Mouse (Mus musculus): ENCODE data around the gene Gm11639. TPM values are rescaled to one million over a fixed set of nuclear protein-coding genes. Genes with fewer than 3 reads are reported as not detected.

Gm11639 gene
- polyA plus RNA-seq, 1 experiment from 2014 or later = not detected

- no peak overlapping the region for H3K9ac ChIP-seq
- H3K27ac ChIP-seq = no peak overlapping the region
- no peak overlapping the region for H3K4me2 ChIP-seq (replicated peaks)
- H3K36me3 ChIP-seq = no peaks in the 10 kb centered on the region
- ATAC-seq = no peak
- no peaks in the 10 kb centered on the region for H3K9me3 ChIP-seq
- H3K4me1 ChIP-seq (replicated peaks) = no peaks in the 10 kb centered on the region
- no peak overlapping the region for H3K4me3 ChIP-seq (replicated peaks)
- no peaks in the 10 kb centered on the region for H3K27me3 ChIP-seq (replicated peaks)
- WGBS = 80% methylated on average over 9 of the region's 9 CpGs
These were observed 59.6 kb downstream of the Gm11639 start for GRCm38 (mm10) chr11:104744995-104745568.

- 37% methylated on average over 6 of the region's 6 CpGs for WGBS
- no peaks in the 10 kb centered on the region for H3K9me3 ChIP-seq
- no peak overlapping the region for H3K27ac ChIP-seq
- H3K4me3 ChIP-seq (replicated peaks) = no peak overlapping the region
- ATAC-seq = no peak
- no peak overlapping the region for H3K9ac ChIP-seq
- no peak overlapping the region for H3K4me2 ChIP-seq (replicated peaks)
- no peaks in the 10 kb centered on the region for H3K27me3 ChIP-seq (replicated peaks)
- no peaks in the 10 kb centered on the region for H3K36me3 ChIP-seq
- no peaks in the 10 kb centered on the region for H3K4me1 ChIP-seq (replicated peaks)
These were observed 80.3 kb downstream of the Gm11639 start for GRCm38 (mm10) chr11:104765762-104766161.

GRCm38 (mm10) chr11:104767068-104767467 lies 81.6 kb downstream of the Gm11639 start:
- no peak for ATAC-seq
- H3K36me3 ChIP-seq = no peaks in the 10 kb centered on the region
- H3K4me3 ChIP-seq (replicated peaks) = no peak overlapping the region
- WGBS = 38% methylated on average over 1 of the region's 1 CpGs
- no peak overlapping the region for H3K4me2 ChIP-seq (replicated peaks)
- no peaks in the 10 kb centered on the region for H3K27me3 ChIP-seq (replicated peaks)
- H3K27ac ChIP-seq = no peak overlapping the region
- H3K9ac ChIP-seq = no peak overlapping the region
- no peaks in the 10 kb centered on the region for H3K4me1 ChIP-seq (replicated peaks)
- H3K9me3 ChIP-seq = no peaks in the 10 kb centered on the region

- Histone ChIP-seq H3K9ac (no peak overlapping the region), H3K4me3 (replicated peaks) (no peak overlapping the region), H3K36me3 (no peaks in the 10 kb centered on the region), H3K4me2 (replicated peaks) (no peak overlapping the region), H3K27me3 (replicated peaks) (no peaks in the 10 kb centered on the region), H3K4me1 (replicated peaks) (no peaks in the 10 kb centered on the region), H3K9me3 (no peaks in the 10 kb centered on the region), H3K27ac (no peak overlapping the region)
- WGBS = 13% methylated on average over 5 of the region's 5 CpGs
- no peak for ATAC-seq
These were observed 82.6 kb downstream of the Gm11639 start for GRCm38 (mm10) chr11:104768072-104768471.

GRCm38 (mm10) chr11:104778796-104779195 lies 93.3 kb downstream of the Gm11639 start:
- Histone ChIP-seq H3K4me1 (replicated peaks) (no peaks in the 10 kb centered on the region), H3K9ac (no peak overlapping the region), H3K4me2 (replicated peaks) (no peak overlapping the region), H3K9me3 (no peaks in the 10 kb centered on the region), H3K4me3 (replicated peaks) (no peak overlapping the region), H3K27ac (no peak overlapping the region), H3K27me3 (replicated peaks) (no peaks in the 10 kb centered on the region), H3K36me3 (no peaks in the 10 kb centered on the region)
- 84% methylated on average over 2 of the region's 2 CpGs for WGBS
- no peak for ATAC-seq

GRCm38 (mm10) chr11:104944723-104945122 lies 259.2 kb downstream of the Gm11639 start:
- H3K4me2 ChIP-seq (replicated peaks) = no peak overlapping the region
- H3K9ac ChIP-seq = no peak overlapping the region
- H3K36me3 ChIP-seq = no peaks in the 10 kb centered on the region
- no peak for ATAC-seq
- H3K4me3 ChIP-seq (replicated peaks) = no peak overlapping the region
- 72% methylated on average over 2 of the region's 2 CpGs for WGBS
- no peaks in the 10 kb centered on the region for H3K27me3 ChIP-seq (replicated peaks)
- no peaks in the 10 kb centered on the region for H3K4me1 ChIP-seq (replicated peaks)
- no peak overlapping the region for H3K27ac ChIP-seq
- H3K9me3 ChIP-seq = no peaks in the 10 kb centered on the region

GRCm38 (mm10) chr11:104952349-104952748 lies 266.8 kb downstream of the Gm11639 start:
- Histone ChIP-seq H3K4me2 (replicated peaks) (no peak overlapping the region), H3K9me3 (no peaks in the 10 kb centered on the region), H3K4me3 (replicated peaks) (no peak overlapping the region), H3K4me1 (replicated peaks) (no peaks in the 10 kb centered on the region), H3K27me3 (replicated peaks) (no peaks in the 10 kb centered on the region), H3K9ac (no peak overlapping the region), H3K27ac (no peak overlapping the region), H3K36me3 (no peaks in the 10 kb centered on the region)
- WGBS = 60% methylated on average over 4 of the region's 4 CpGs
- ATAC-seq = no peak

- no peak for ATAC-seq
- Histone ChIP-seq H3K9me3 (no peaks in the 10 kb centered on the region), H3K27ac (no peak overlapping the region), H3K4me1 (replicated peaks) (no peaks in the 10 kb centered on the region), H3K36me3 (no peaks in the 10 kb centered on the region), H3K27me3 (replicated peaks) (no peaks in the 10 kb centered on the region), H3K4me2 (replicated peaks) (no peak overlapping the region), H3K4me3 (replicated peaks) (no peak overlapping the region), H3K9ac (no peak overlapping the region)
- WGBS = 94% methylated on average over 1 of the region's 1 CpGs
These were observed 282.4 kb downstream of the Gm11639 start for GRCm38 (mm10) chr11:104967862-104968261.

- 80% methylated on average over 2 of the region's 2 CpGs for WGBS
- H3K4me1 ChIP-seq (replicated peaks) = no peaks in the 10 kb centered on the region
- H3K27me3 ChIP-seq (replicated peaks) = no peaks in the 10 kb centered on the region
- no peaks in the 10 kb centered on the region for H3K36me3 ChIP-seq
- ATAC-seq = no peak
- H3K27ac ChIP-seq = no peak overlapping the region
- H3K4me3 ChIP-seq (replicated peaks) = no peak overlapping the region
- no peak overlapping the region for H3K4me2 ChIP-seq (replicated peaks)
- H3K9me3 ChIP-seq = no peaks in the 10 kb centered on the region
- H3K9ac ChIP-seq = no peak overlapping the region
These were observed 282.9 kb downstream of the Gm11639 start for GRCm38 (mm10) chr11:104968388-104968787.

- no peak overlapping the region for H3K4me3 ChIP-seq (replicated peaks)
- H3K27ac ChIP-seq = no peak overlapping the region
- H3K9me3 ChIP-seq = no peaks in the 10 kb centered on the region
- ATAC-seq = no peak
- H3K27me3 ChIP-seq (replicated peaks) = no peaks in the 10 kb centered on the region
- 14% methylated on average over 4 of the region's 4 CpGs for WGBS
- H3K4me2 ChIP-seq (replicated peaks) = no peak overlapping the region
- H3K9ac ChIP-seq = no peak overlapping the region
- H3K4me1 ChIP-seq (replicated peaks) = no peaks in the 10 kb centered on the region
- H3K36me3 ChIP-seq = no peaks in the 10 kb centered on the region
These were observed 285.8 kb downstream of the Gm11639 start for GRCm38 (mm10) chr11:104971322-104971721.

- Histone ChIP-seq H3K4me3 (replicated peaks) (no peak overlapping the region), H3K27ac (no peak overlapping the region), H3K4me2 (replicated peaks) (no peak overlapping the region), H3K9ac (no peak overlapping the region), H3K36me3 (no peaks in the 10 kb centered on the region), H3K27me3 (replicated peaks) (no peaks in the 10 kb centered on the region), H3K4me1 (replicated peaks) (no peaks in the 10 kb centered on the region), H3K9me3 (no peaks in the 10 kb centered on the region)
- WGBS = 65% methylated on average over 8 of the region's 8 CpGs
- no peak for ATAC-seq
These were observed 287.0 kb downstream of the Gm11639 start for GRCm38 (mm10) chr11:104972480-104972879.

GRCm38 (mm10) chr11:104977976-104978375 lies 292.5 kb downstream of the Gm11639 start:
- Histone ChIP-seq H3K27ac (no peak overlapping the region), H3K4me1 (replicated peaks) (no peaks in the 10 kb centered on the region), H3K9me3 (no peaks in the 10 kb centered on the region), H3K4me2 (replicated peaks) (no peak overlapping the region), H3K36me3 (no peaks in the 10 kb centered on the region), H3K9ac (no peak overlapping the region), H3K27me3 (replicated peaks) (no peaks in the 10 kb centered on the region), H3K4me3 (replicated peaks) (no peak overlapping the region)
- 79% methylated on average over 5 of the region's 5 CpGs for WGBS
- no peak for ATAC-seq

- no peak overlapping the region for H3K4me2 ChIP-seq (replicated peaks)
- no peaks in the 10 kb centered on the region for H3K9me3 ChIP-seq
- no peak overlapping the region for H3K27ac ChIP-seq
- H3K9ac ChIP-seq = no peak overlapping the region
- H3K36me3 ChIP-seq = no peaks in the 10 kb centered on the region
- no peaks in the 10 kb centered on the region for H3K4me1 ChIP-seq (replicated peaks)
- H3K4me3 ChIP-seq (replicated peaks) = no peak overlapping the region
- no peak for ATAC-seq
- H3K27me3 ChIP-seq (replicated peaks) = no peaks in the 10 kb centered on the region
- 58% methylated on average over 15 of the region's 15 CpGs for WGBS
These were observed 296.0 kb downstream of the Gm11639 start for GRCm38 (mm10) chr11:104981342-104982055.

Measured in intestine, embryonic 15.5 days (tissue).